Mouse (Mus musculus): ENCODE measurements at regions not wholly inside any gene's neighbourhood (a gene's known extent, or its start where the extent isn't known, plus 50 kb on each side); places are given as distances from the start of the nearest gene placed in this dataset.

DNA sequence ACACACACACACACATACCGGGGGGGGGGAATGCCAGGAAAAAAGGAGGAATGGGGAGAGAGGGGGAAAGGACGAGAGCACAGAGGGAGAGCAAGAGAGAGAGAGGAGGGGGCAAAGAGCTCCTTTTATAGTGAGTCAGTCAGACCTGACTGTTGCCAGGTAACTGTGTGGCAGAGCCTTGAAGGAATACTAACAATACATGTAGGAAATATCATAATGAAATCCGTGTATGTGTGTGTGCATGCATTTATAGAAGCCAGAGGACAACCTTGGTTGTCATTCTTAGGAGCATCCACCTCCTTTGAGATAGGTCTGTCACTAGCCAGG lies 127.6 kb upstream of the Med14 start:
- no peak for DNase-seq (ENCODE audit: inconsistent ontology term)

- no peak for DNase-seq (ENCODE audit: inconsistent ontology term)
Measured at GRCm38 (mm10) chrX:12888708-12889481, 127.0 kb upstream of the Med14 start.

GRCm38 (mm10) chrX:12888010-12888707 lies 126.3 kb upstream of the Med14 start:
- DNase-seq (ENCODE audit: inconsistent ontology term): peak; percentile 17

DNA sequence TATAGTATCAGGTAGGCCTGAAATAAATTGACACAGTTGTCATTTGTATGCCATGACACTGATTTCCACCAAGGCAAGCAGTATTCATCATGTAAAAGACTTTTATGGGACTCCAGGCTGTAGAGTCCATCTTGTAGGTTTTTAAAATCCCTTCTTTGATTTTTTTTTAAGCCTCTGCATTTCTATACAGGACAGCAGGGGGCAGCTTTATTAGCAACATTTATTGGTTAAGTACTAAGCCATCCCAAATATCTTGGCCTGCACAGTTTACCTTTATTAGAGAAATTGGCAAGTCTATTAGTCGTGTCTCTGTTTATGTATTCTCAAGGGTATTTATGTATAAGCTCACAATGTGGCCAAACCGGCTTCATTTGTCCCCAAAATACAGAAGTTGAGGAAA lies 125.6 kb upstream of the Med14 start:
- no peak for DNase-seq (ENCODE audit: inconsistent ontology term)

GRCm38 (mm10) chrX:12886160-12887048 lies 124.5 kb upstream of the Med14 start:
- DNase-seq (ENCODE audit: inconsistent ontology term): no peak

DNA sequence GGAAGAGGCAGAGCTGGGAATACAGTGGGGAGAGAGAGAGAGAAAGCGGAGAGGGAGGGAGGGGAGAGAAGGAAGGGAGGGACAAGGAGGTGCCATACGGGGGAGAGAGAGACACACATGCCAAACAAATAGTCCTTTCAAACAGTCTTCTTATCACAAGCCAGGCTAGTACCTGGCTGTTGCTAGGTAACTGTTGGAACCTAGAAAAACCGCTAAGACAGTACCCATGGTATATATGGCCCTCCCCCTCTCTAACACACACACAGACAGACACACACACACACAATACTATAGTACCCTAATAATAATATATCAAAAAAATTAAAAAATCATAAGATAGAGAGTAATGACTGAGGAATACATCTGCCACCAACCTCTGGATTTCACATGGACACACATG lies 117.4 kb upstream of the Med14 start:
- no peak for DNase-seq (ENCODE audit: inconsistent ontology term)

DNA sequence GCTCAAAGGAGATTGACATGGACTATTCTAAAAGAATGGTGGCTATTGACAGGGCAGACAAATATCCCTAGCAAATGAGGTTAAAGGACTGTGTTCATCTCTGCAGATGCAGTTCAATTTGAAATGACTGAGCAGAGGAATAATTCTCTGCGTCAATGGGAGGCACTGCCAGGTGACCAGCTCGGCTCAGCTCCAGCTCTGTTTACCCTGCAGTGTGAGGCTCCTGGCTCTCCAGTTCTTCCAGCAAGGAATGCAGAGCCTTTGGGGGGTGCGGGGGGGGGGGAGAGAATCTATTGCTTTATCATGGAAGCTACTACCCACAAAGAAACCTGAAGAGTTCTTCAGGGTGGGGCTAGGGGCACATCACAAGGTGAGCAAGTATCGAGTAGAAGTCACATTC lies 115.6 kb upstream of the Med14 start:
- no peak for DNase-seq (ENCODE audit: inconsistent ontology term)

GRCm38 (mm10) chrX:12873698-12874144 lies 111.8 kb upstream of the Med14 start:
- peak; percentile 77 for DNase-seq (ENCODE audit: inconsistent ontology term)

GRCm38 (mm10) chrX:12873230-12873629 lies 111.4 kb upstream of the Med14 start:
- no peak for DNase-seq (ENCODE audit: inconsistent ontology term)

DNA sequence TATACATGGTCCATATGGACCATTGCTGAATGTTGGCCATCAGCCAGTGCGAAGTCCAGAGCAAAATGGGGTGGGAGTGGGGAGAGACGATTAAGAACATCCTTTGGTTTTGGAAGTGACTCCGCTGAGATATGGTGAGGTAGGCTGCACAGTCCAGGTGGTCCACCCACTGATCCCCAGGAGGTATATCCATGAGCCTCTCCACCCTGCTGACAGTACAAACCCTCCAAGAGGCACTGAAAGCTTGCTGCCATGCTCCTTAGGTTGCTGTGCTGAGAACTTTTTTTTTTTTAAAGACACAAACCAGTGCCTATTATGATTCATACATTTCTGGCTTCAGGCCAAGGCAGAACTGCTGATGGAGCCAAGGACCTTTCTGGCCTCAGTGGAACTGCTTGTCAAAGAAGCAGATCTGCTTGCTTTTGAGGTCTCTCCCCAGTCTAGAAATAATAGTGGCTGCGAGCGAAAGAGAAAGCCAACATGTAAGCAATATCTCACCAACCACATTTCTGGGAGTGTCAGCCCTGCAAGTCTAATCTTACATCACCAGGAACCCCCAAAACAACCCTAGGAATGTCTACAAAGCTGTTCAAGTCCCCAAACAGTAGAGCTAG lies 105.1 kb upstream of the Med14 start:
- DNase-seq (ENCODE audit: inconsistent ontology term): no peak

DNA sequence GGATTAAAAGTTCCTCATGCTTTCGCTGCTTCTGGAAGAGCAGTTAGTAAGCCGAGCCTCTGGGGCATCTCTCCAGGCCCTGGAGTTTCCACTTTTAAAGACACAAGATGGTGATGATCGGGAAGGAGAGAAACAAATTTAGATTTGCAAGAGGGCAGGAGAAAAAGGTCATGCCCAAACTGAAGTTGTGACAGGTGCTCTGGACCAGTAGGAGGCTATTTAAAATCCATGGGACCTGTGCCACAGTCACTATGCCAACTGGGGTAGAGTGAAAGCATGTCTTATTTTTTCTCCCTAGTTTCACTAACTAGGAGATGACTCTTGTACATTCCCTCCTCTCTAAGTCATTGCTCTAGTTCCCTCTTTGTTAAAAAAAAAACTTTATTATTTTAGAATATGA lies 104.3 kb upstream of the Med14 start:
- no peak for DNase-seq (ENCODE audit: inconsistent ontology term)

- no peak for DNase-seq (ENCODE audit: inconsistent ontology term)
Measured at GRCm38 (mm10) chrX:12860168-12860567, 98.3 kb upstream of the Med14 start.

- DNase-seq (ENCODE audit: inconsistent ontology term): no peak
Measured at GRCm38 (mm10) chrX:12858757-12859156, 96.9 kb upstream of the Med14 start.

DNA sequence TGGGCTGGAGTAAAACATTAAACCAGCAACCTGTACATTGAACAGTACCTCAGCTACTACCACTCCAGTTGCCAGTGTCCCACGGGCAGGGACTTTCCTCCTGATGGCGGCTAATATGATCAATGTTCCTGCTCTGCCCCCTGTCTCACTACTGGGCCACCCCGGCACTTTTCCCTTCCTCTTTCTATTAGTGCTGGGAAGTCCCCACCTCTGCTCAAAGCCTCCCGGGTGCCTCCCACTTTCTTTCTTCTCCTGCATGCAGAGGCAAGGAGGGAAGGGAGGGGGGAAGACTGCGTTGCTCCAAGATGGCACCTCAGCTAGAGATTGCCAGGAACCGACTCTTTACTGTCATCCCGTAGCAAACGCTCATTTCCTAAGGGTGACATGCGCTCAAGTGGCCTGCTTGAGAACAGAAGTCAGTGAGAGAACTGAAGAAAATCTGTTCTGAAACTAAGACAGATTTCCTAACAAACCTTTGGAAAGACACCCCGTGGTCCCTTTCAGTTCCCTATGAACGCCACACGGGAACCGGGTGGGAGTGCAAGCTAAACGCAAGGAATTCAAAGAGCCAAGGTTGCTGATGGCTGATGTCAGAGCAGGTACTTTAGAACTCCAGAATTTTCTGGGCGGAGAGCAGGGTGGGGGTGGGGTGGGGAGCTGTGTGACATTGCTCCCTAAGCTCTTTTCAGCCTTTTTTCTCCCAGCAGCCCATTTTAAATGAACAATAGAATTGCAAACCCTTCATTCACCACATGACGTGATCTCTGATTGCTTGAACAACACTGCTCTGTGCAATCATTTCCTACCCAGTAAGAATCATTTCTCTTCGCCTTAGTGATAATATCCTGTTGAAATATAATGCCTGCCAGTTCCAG lies 96.2 kb upstream of the Med14 start:
- peak; percentile 61 for DNase-seq (ENCODE audit: inconsistent ontology term)

- DNase-seq (ENCODE audit: inconsistent ontology term): peak; percentile 84
Measured at GRCm38 (mm10) chrX:12855425-12855824, 93.6 kb upstream of the Med14 start.

DNA sequence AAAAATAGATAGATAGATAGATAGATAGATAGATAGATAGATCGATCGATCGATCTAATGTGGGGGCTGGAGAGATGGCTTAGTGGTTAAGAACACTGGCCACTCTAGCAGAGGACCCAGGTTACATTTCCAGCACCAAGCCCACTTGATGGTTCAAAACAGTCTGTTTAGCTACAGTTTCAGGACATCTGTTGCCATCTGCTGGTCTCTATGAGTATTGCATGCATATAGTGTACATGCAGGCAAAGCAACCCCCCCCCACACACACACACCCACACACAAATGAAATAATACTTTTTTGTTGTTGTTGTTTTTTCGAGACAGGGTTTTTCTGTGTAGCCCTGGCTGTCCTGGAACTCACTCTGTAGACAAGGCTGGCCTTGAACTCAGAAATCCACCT lies 89.8 kb upstream of the Med14 start:
- no peak for DNase-seq (ENCODE audit: inconsistent ontology term)

DNA sequence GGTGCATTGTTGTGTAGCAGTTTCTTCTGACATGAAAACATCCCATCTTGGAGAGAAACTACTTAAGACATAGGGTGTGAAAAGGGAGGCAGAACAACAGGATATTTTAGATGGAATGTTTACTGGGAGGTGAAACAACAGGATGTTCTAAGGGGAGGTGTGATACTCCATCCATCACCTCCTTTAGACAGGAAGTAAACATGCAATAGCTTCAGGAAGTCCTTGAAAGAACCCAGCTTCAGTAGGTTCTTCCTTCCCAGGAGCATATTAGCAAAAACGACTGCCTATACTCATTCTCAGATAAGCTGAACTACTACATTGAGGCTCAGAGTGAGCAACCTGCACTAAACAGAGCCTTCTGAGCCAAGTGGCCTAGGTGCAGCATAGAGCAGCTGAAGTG lies 82.6 kb upstream of the Med14 start:
- DNase-seq (ENCODE audit: inconsistent ontology term): no peak

GRCm38 (mm10) chrX:12841021-12841325 lies 79.1 kb upstream of the Med14 start:
- no peak for DNase-seq (ENCODE audit: inconsistent ontology term)

DNA sequence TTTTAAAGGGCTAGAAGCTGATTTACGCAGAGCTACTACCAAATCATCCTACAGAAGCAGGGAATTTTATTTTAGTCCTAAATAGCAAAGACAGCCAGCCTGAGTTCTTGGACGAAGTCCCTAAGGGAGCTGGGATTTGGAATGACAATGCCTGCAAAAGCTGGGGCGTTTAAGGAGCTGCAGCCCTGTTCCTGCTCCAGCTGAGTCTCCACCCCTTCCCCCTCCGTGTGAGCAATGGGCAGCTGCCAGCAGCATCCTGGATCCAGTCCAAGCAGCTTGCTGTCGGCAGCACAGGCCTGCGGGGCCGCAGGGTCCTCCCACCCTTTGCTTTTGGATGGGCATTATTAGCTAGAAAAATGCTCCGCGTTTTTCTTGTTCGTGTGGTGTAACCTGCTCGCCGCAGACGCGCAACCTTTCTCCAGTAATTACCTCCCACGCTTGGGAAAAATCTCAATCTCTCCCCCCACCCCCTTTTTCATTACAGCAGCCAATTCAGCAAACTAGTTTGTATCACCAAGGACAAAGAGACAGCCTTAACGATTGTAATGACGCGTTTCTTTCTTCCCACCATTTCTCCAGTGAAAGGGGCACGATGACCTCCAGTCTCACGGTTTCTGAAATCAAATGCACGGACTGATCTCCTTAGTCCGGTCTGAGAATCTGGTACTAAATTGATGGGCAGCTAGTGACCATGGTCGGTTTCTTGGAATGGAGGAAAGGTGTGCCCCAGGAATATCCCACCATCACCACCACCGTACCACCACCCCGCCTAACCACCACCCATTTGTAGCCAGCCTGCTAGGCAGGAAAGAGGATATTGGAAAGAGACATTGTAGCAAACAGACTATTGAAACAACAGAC lies 78.5 kb upstream of the Med14 start:
- peak; percentile 94 for DNase-seq (ENCODE audit: inconsistent ontology term)
